Mouse (Mus musculus) liver, postnatal 0 days (tissue): ENCODE measurements around the gene Tkt. TPM values are rescaled to one million over a fixed set of nuclear protein-coding genes. Genes with fewer than 3 reads are reported as not detected.

Source experiments
- ATAC-seq: fragments of 200-750 bp; cut with Nextera tagmentation; 2 replicates; pipeline ENCODE4 v1.8.0; 2017; ENCODE audit warnings: mild to moderate bottlenecking, moderate library complexity
- DNase-seq: peaks from one replicate; pipeline ENCODE4 v3.0.0-alpha.2; 2016
- H3K27ac ChIP-seq: fragments of 300-500 bp; sonication (generic); 2 replicates; pipeline ENCODE4 v1.5.1; 2014; ENCODE audit warnings: antibody characterized with exemption, moderate library complexity, mild to moderate bottlenecking, low read depth
- H3K27me3 ChIP-seq: fragments of 300-500 bp; sonication (generic); 2 replicates; pipeline ENCODE4 v1.6.1; 2014; ENCODE audit warnings: low read length, control low read depth, mixed read lengths; ENCODE audit not compliant: insufficient read depth
- H3K36me3 ChIP-seq: fragments of 300-500 bp; sonication (generic); replicated peaks from 2 replicates; pipeline ENCODE4 v1.6.1; 2014; ENCODE audit warnings: mild to moderate bottlenecking, control low read depth, low read length, moderate library complexity, mixed read lengths; ENCODE audit not compliant: insufficient read depth
- H3K4me1 ChIP-seq: fragments of 300-500 bp; sonication (generic); 2 replicates; pipeline ENCODE4 v1.6.1; 2014; ENCODE audit warnings: antibody characterized with exemption, mild to moderate bottlenecking, control low read depth; ENCODE audit not compliant: insufficient read depth
- H3K4me2 ChIP-seq: fragments of 300-500 bp; sonication (generic); 2 replicates; pipeline ENCODE4 v1.6.1; 2014; ENCODE audit warnings: low read depth, mild to moderate bottlenecking, low read length, moderate library complexity, mixed read lengths
- H3K4me3 ChIP-seq: fragments of 300-500 bp; sonication (generic); 2 replicates; pipeline ENCODE4 v1.5.1; 2014; ENCODE audit warnings: low read depth, low read length
- H3K9ac ChIP-seq: fragments of 300-500 bp; sonication (generic); replicated peaks from 2 replicates; pipeline ENCODE4 v1.6.1; 2014; ENCODE audit warnings: mild to moderate bottlenecking, moderate library complexity
- H3K9me3 ChIP-seq: fragments of 300-500 bp; sonication (generic); 2 replicates; pipeline ENCODE4 v1.6.1; 2016; ENCODE audit warnings: mild to moderate bottlenecking, control low read depth, low read length, mixed read lengths
- CTCF ChIP-seq: sonication (generic); IDR thresholded peaks from 2 replicates; pipeline ENCODE4 v1.5.1; 2016; ENCODE audit warnings: antibody characterized with exemption, low read depth
- EP300 ChIP-seq: IDR thresholded peaks from 2 replicates; pipeline ENCODE4 v1.6.1; 2016; ENCODE audit warnings: antibody characterized with exemption, low read depth, mild to moderate bottlenecking
- WGBS: fragments of 180-500 bp; shearing (Covaris S2); extraction: QIAGEN DNeasy Blood & Tissue Kit; methylation state at CpG from one replicate; pipeline ENCODE4 v1.1.7; 2014; ENCODE audit not compliant: insufficient replicate concordance; 5-methylcytosine and 5-hydroxymethylcytosine counted together
- polyA plus RNA-seq: library from polyadenylated mRNA; unstranded; fragments of >200 nt; fragmentation: Nextera tagmentation; extraction: Ambion mirVana; gene quantifications from 2 replicates; pipeline ENCODE4 v1.2.1, GENCODE M21; 2015

Tkt gene
- polyA plus RNA-seq, 1 experiment from 2014 or later, result 110 TPM

DNA sequence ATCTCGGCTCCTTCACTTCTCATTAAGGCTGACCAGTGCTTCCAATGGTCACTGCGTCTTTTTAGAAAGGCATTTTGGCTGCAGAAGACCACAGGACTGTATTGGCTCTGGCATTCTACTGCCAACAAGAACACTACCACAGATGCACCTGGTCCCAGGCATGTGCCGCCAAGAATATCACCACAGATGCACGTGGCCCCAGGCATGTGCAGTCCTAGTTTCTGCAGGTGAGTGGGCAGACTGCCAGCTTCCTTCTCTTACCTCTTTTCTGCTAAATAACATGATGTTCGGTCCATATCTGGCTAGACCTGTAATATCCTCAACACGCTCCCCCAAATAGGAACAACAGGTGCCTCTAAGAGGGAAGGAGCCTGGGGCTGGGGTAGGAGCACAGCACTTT is 60.0 kb downstream of the Tkt start:
- ATAC-seq, result no peak
- no peak for TF ChIP-seq CTCF
- TF ChIP-seq EP300, result no peak
- H3K9me3 ChIP-seq, result no peaks in the 10 kb centered on the region
- no peak for DNase-seq
- no peaks in the 10 kb centered on the region for H3K27me3 ChIP-seq
- H3K36me3 ChIP-seq, result peaks cover 37% of the 10 kb centered on the region
- no peak overlapping the region for H3K9ac ChIP-seq
- no peak overlapping the region; the same call in 1 of the 2 replicates for H3K27ac ChIP-seq
- no peak overlapping the region for H3K4me3 ChIP-seq
- peaks cover 12% of the 10 kb centered on the region for H3K4me1 ChIP-seq
- no peak overlapping the region for H3K4me2 ChIP-seq
- 82% methylated on average over 6 of the region's 6 CpGs for WGBS

DNA sequence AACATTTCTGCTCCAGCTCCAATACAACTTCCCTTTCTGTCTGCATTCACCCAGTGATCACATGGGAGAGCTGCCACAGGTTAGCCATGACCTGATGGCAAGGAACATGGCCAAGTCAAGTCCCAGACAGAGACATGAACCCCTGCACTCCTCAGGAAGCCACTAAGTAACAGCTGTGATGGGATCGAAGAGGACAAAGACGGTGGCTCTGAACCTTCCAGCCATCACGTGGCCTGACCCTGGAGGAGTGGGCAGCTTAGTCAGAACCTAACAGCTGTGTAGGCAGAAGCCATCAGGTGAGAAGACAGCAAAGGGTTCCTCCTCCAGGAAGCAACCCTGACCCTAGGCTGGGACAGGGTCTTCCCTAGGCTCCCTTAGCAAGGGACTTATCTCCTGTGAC is 61.3 kb downstream of the Tkt start:
- H3K9me3 ChIP-seq, result no peaks in the 10 kb centered on the region
- no peak overlapping the region for H3K9ac ChIP-seq
- peaks cover 15% of the 10 kb centered on the region for H3K4me1 ChIP-seq
- H3K4me2 ChIP-seq, result no peak overlapping the region
- DNase-seq (no peak), ATAC-seq (no peak)
- 82% methylated on average over 3 of the region's 3 CpGs for WGBS
- no peaks in the 10 kb centered on the region for H3K27me3 ChIP-seq
- TF ChIP-seq EP300 (no peak), CTCF (no peak)
- H3K36me3 ChIP-seq, result peaks cover 28% of the 10 kb centered on the region
- H3K27ac ChIP-seq, result no peak overlapping the region
- H3K4me3 ChIP-seq, result no peak overlapping the region

DNA sequence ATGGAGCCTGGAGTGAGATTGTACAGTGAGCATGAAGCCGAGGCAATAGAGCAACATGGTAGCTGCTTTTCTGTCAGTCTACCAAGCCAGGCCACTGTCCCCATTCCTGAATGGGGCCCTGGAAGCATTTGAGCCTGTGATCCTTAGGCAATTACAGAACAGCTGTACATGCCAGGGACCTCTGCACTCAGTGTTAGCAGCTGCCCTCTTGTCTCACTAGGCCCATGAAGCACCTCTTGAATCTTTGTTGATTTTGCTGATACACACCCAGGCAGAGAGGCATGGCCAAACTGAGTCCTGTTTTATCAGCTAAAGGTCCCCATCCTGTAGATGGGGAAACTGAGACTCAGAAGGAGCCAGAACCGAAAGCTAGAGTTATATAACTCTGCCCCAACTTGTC is 62.1 kb downstream of the Tkt start:
- no peaks in the 10 kb centered on the region for H3K27me3 ChIP-seq
- WGBS, result 76% methylated on average over 2 of the region's 2 CpGs
- H3K9ac ChIP-seq, result no peak overlapping the region
- H3K27ac ChIP-seq, result no peak overlapping the region
- H3K9me3 ChIP-seq, result no peaks in the 10 kb centered on the region
- TF ChIP-seq EP300 (no peak), CTCF (no peak)
- H3K36me3 ChIP-seq, result peaks cover 28% of the 10 kb centered on the region
- DNase-seq (no peak), ATAC-seq (no peak)
- H3K4me1 ChIP-seq, result peaks cover 15% of the 10 kb centered on the region
- H3K4me3 ChIP-seq, result no peak overlapping the region
- H3K4me2 ChIP-seq, result no peak overlapping the region

DNA sequence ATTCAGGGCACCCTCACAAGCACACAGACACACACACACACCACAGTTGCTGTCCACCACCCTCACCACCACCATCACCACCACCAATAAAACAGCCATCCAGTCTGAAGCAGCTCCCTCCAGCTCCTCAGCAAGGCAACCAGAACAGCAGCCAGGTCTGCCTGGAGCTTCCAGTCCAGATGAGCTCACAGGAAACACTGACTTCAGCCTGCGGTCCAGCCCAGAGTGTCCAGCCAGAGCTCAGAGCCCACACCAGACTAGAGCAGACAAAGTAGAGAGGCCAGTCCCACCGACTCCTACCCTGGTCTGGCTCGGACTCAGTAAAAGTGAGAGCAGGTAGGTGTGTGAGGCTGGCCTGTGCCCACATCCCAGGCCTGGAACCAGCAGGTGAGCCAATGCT is 62.8 kb downstream of the Tkt start:
- Histone ChIP-seq H3K4me3 (no peak overlapping the region), H3K4me2 (no peak overlapping the region), H3K27me3 (no peaks in the 10 kb centered on the region), H3K4me1 (peaks cover 15% of the 10 kb centered on the region), H3K9me3 (no peaks in the 10 kb centered on the region), H3K36me3 (peaks cover 26% of the 10 kb centered on the region), H3K9ac (no peak overlapping the region), H3K27ac (no peak overlapping the region)
- TF ChIP-seq EP300, result no peak
- TF ChIP-seq CTCF, result no peak
- ATAC-seq (no peak), DNase-seq (no peak)
- 80% methylated on average over 3 of the region's 3 CpGs for WGBS

DNA sequence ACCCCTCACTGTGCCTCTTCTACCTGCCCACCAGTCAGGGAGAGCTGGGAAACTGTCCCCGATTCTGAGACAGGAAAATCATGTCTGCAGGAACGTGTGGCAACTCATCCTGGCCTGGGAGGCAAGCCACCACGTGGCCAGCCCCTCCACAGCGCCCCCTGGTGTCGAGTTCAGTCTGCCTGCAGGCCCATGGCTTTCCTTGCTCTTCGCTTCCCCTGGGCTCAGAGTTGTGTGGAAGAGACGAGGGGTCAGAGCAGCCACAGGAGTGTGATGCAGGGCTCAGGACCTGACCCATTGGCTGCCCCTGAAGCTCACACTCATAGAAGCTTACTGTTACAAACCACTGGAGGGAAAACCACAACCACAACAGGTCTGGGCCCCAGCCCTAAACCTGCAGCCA is 64.4 kb downstream of the Tkt start:
- Histone ChIP-seq H3K4me1 (peaks cover 24% of the 10 kb centered on the region), H3K4me2 (no peak overlapping the region), H3K9me3 (no peaks in the 10 kb centered on the region), H3K27ac (no peak overlapping the region), H3K27me3 (no peaks in the 10 kb centered on the region), H3K36me3 (peaks cover 16% of the 10 kb centered on the region), H3K9ac (no peak overlapping the region), H3K4me3 (no peak overlapping the region)
- TF ChIP-seq CTCF, result peak; percentile 97
- no peak for TF ChIP-seq EP300
- DNase-seq (peak; percentile 90), ATAC-seq (peak; percentile 62)
- 16% methylated on average over 7 of the region's 7 CpGs for WGBS

DNA sequence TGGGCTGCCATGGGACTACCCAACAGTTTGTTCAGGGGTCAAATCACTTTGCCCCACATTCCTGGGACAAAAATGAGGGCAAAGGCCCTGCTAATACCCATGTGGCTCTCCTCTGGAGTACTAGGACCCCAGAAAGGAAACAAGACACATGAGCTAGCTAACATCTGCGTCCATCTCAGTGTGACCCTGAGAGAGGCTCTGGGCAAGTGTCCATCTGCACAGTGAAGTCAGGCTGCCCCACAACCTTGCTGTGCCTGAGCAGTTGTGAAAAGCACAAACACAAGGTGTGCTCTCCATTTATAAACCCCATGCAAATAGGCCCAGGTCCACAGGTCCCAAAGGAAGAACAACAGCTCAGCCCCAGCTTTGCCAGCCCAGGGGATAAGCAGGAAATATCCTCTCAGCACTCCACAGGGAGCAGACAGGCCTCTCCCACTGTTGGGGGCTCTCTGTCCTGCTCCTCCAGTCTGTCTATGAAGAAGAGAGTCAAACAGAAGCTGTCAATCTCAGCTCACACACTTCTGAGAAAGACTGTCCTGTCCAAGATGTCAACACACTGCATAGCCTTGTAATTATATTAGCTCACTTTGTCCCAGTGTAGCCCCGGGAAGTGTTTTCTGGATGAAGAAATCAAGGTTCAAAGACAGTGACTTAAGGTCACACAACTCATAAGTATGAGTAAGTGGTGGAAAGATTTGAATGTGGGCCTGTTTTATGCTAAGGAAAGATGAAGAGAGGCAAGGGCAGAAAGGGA is 65.0 kb downstream of the Tkt start:
- H3K4me3 ChIP-seq, result no peak overlapping the region
- TF ChIP-seq EP300 (no peak), CTCF (no peak)
- no peaks in the 10 kb centered on the region for H3K9me3 ChIP-seq
- no peaks in the 10 kb centered on the region for H3K27me3 ChIP-seq
- H3K4me2 ChIP-seq, result no peak overlapping the region
- H3K36me3 ChIP-seq, result peaks cover 16% of the 10 kb centered on the region
- DNase-seq (no peak), ATAC-seq (no peak; the same call in 1 of the 2 replicates)
- peaks cover 30% of the 10 kb centered on the region for H3K4me1 ChIP-seq
- 66% methylated on average over 2 of the region's 2 CpGs for WGBS
- H3K9ac ChIP-seq, result no peak overlapping the region
- 0 out of 2 replicates have a peak overlapping the region, but pooled peaks have one; percentile 12 for H3K27ac ChIP-seq
